Mouse (Mus musculus): ENCODE results near the gene Tfip11. TPM values are rescaled to one million over a fixed set of nuclear protein-coding genes. Genes with fewer than 3 reads are reported as not detected.
"Not testable (repeated sequence)": the region's sequence is repeated elsewhere in the genome, so short reads cannot be mapped to it uniquely, and the experiment has no call there.

Gene Tfip11
- total RNA-seq, 1 experiment from 2014 or later: 22.2 TPM

- ATAC-seq (replicated peaks in 1 of 2; ENCODE audit: insufficient read depth in 1 of 2, low FRiP score in 2 of 2, low TSS enrichment in 1 of 2, low read depth in 1 of 2, poor library complexity in 2 of 2, severe bottlenecking in 2 of 2): no peak
These were observed 24.5 kb upstream of the Tfip11 start for GRCm38 (mm10) chr5:112301694-112302093.

DNA sequence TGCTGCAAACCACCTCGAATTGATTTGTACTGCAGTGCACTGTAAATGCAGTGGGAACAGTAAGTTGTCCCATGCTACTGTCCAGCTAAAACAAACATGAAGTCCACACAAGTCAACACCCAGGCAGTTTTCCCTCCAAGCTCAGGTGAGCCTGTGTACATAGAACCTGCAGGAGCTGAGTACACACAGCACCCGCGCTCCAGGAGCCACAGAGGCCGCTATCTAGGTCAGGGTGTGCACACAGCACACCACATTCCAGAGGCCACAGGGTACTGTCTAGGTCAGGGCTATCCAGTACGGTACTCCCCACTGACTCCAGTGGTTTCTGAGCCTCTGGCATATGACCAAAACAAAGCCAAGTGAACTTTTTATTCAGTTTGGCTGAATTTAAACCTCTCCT is 23.8 kb upstream of the Tfip11 start:
- no peak for ATAC-seq (replicated peaks in 1 of 2; ENCODE audit: insufficient read depth in 1 of 2, low FRiP score in 2 of 2, low TSS enrichment in 1 of 2, low read depth in 1 of 2, poor library complexity in 2 of 2, severe bottlenecking in 2 of 2)

DNA sequence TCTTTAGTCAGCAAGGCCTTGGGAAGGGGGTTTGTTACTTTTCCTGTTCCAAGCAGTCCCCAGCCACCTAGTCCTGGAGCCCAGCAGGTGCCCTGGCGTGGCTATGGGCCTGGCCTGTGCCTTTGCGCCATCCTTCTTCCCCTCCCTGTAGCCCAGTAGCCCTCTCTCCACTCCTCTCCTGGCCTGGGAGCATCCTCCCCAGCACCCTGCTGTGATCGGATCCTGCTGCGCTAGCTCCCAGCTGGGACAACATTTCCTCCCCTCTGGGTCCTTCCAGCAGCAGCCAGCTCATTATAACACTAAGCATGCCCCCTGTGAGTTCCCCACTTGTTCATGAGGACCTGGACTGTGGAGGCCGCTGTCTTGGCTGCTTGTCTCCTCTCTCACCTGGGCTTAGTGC is 20.3 kb upstream of the Tfip11 start:
- ATAC-seq (replicated peaks in 1 of 2; ENCODE audit: insufficient read depth in 1 of 2, low FRiP score in 2 of 2, low TSS enrichment in 1 of 2, low read depth in 1 of 2, poor library complexity in 2 of 2, severe bottlenecking in 2 of 2): no peak

DNA sequence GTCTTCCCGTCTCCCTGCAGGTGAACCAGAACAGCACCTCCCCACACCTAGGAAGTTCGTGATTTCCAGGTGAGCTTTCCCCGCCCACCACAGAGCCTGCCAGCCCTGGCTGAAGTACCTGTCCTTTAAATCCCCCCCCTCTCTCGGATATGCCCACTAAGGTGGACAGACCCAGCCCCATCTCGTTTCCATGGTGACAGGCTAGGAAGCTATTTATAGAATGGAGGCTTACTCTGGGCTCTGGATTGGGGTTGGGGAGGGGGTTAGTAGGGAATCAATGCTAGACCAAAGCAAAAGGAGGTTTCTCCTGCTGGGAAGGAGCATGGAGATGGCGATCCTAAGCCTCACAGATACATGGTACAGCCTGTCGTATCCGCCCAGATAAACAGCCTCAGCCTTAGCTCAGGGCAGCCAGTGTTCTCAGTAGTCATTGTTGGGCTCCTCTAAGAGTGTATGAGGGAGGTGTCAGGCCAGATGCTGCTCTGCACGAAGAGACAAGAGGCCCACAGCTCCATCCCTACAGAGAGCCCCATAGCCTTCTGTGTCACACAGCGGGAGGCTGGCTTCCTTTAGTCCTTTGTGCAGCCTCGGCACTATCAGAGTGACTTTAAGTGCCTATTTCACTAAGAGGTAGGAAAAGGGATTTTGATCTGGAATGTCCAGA is 12.8 kb upstream of the Tfip11 start:
- ATAC-seq (replicated peaks in 1 of 2; ENCODE audit: insufficient read depth in 1 of 2, low FRiP score in 2 of 2, low TSS enrichment in 1 of 2, low read depth in 1 of 2, poor library complexity in 2 of 2, severe bottlenecking in 2 of 2): no peak

DNA sequence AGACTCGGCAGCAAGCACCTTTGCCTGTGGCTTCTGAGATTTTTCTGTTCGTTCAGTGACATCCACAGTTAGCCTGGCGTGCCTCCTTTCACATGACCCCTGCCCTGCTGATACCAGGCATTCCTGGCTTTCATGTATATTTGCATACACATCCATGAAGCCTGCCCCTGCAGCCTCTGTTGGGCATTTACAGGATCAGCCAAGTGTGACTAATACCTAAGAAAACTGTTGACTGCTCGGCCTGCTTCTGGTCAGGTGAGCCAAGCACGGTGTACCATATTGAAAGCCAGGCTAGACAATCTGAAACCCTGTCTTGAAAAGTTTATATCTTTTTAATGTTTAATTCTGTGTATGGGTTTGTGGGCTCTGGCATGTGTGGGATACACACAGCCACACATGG is 9.7 kb upstream of the Tfip11 start:
- ATAC-seq (replicated peaks in 1 of 2; ENCODE audit: insufficient read depth in 1 of 2, low FRiP score in 2 of 2, low TSS enrichment in 1 of 2, low read depth in 1 of 2, poor library complexity in 2 of 2, severe bottlenecking in 2 of 2): no peak

DNA sequence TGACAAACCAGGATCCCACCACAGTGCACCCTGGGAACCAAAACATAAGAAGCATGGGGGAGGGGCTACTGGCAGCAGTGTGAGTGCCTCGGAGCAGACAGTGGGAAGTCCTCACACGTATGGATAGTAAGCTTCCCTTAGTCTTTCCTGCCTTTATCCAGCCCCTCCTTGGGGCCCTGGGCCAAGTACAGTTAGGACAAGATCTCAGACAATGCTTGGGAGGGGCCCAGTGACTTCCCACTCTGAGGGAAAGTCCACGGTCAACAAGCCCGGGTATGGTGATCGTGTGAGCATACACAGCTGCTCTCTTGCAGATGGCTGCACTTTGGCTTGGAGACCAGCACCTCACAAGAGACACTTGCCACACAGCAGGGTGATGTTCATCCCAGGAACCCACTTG is 8.8 kb upstream of the Tfip11 start:
- ATAC-seq (replicated peaks in 1 of 2; ENCODE audit: insufficient read depth in 1 of 2, low FRiP score in 2 of 2, low TSS enrichment in 1 of 2, low read depth in 1 of 2, poor library complexity in 2 of 2, severe bottlenecking in 2 of 2): 0 out of 4 replicates have a peak, but pooled peaks of 1 of the 2 experiments have one; percentile 19

GRCm38 (mm10) chr5:112319343-112319742 is 6.8 kb upstream of the Tfip11 start:
- not testable (repeated sequence) for ATAC-seq (replicated peaks in 1 of 2; ENCODE audit: insufficient read depth in 1 of 2, low FRiP score in 2 of 2, low TSS enrichment in 1 of 2, low read depth in 1 of 2, poor library complexity in 2 of 2, severe bottlenecking in 2 of 2)

GRCm38 (mm10) chr5:112320379-112320778 is 5.8 kb upstream of the Tfip11 start:
- no peak for ATAC-seq (replicated peaks in 1 of 2; ENCODE audit: insufficient read depth in 1 of 2, low FRiP score in 2 of 2, low TSS enrichment in 1 of 2, low read depth in 1 of 2, poor library complexity in 2 of 2, severe bottlenecking in 2 of 2)

- ATAC-seq (replicated peaks in 1 of 2; ENCODE audit: insufficient read depth in 1 of 2, low FRiP score in 2 of 2, low TSS enrichment in 1 of 2, low read depth in 1 of 2, poor library complexity in 2 of 2, severe bottlenecking in 2 of 2): no peak
These were observed 5.2 kb upstream of the Tfip11 start for GRCm38 (mm10) chr5:112320936-112321335.

GRCm38 (mm10) chr5:112321376-112321775 is 4.8 kb upstream of the Tfip11 start:
- no peak for ATAC-seq (replicated peaks in 1 of 2; ENCODE audit: insufficient read depth in 1 of 2, low FRiP score in 2 of 2, low TSS enrichment in 1 of 2, low read depth in 1 of 2, poor library complexity in 2 of 2, severe bottlenecking in 2 of 2)

- no peak for ATAC-seq (replicated peaks in 1 of 2; ENCODE audit: insufficient read depth in 1 of 2, low FRiP score in 2 of 2, low TSS enrichment in 1 of 2, low read depth in 1 of 2, poor library complexity in 2 of 2, severe bottlenecking in 2 of 2)
These were observed 2.9 kb upstream of the Tfip11 start for GRCm38 (mm10) chr5:112323246-112323645.

DNA sequence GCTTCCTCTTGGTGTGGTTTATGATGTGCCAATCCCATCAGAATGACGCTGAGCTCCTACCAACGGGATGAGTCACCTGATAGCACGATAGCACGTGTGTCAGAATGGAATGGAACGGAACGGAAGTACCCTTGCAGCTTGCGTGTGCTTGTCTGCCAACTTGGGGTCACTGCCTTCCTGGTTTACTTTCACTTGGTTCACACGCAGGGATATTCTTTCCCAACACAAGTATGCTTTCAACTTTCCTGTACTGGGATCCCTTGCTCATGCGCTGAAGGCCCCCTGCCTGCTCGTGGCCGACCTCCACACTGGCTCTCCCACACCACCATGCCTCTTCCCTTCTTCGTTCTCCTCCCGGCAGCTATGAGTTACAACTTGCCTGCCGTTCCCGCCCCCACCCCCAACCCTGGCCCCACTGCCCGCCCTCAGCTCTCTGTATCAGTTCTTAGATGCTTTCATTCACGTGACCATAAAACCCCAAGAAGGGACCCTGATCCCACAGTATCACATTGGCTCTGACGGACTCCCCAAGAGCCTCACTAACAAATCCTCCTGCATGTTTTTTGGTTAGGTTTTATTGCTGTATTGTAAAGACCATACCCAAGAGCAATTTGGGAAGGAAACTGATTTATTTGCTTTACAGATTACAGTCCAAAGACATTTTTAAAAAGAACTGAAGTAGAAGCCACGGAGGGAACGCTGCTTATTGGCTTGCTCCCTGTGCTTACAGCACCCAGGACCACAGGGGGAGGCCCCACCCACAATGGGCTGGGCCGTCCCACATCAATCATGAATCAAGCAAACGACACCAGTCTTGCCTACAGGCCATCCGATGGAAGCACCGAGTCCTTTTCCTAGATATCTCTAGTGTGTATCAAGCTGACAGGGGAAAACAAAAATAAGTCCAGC is 1.3 kb upstream of the Tfip11 start:
- ATAC-seq (replicated peaks in 1 of 2; ENCODE audit: insufficient read depth in 1 of 2, low FRiP score in 2 of 2, low TSS enrichment in 1 of 2, low read depth in 1 of 2, poor library complexity in 2 of 2, severe bottlenecking in 2 of 2): peak; percentile 71 to 74

DNA sequence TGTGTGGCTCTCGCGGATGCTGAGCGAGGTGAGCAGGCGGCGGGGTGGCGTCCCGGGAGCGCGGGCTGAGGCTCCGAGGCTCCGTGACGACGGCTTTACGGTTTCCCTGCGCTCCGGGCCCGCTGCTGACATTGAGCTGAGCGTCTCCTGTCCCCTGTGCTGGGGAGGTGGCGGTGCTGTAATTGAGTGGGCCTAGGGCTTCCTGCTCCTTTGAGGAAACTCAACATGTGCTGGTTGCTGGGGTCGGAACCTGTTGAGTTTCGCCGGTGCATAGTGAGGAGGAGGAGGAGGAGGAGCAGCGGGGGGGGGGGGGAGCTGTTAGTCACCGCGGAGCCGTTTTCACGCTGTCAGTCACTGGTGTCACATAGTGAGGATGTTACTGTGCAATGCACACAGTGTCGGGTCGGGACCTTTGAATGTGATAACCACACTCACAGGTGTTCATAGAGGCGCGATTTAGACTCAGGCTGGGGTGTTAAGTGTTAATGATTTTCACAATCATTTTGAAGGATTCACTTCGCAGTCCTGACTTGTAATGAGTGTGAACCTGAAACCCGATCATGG is 370 bp downstream of the Tfip11 start:
- no peak; a peak in 1 of 4 replicates for ATAC-seq (replicated peaks in 1 of 2; ENCODE audit: insufficient read depth in 1 of 2, low FRiP score in 2 of 2, low TSS enrichment in 1 of 2, low read depth in 1 of 2, poor library complexity in 2 of 2, severe bottlenecking in 2 of 2)

DNA sequence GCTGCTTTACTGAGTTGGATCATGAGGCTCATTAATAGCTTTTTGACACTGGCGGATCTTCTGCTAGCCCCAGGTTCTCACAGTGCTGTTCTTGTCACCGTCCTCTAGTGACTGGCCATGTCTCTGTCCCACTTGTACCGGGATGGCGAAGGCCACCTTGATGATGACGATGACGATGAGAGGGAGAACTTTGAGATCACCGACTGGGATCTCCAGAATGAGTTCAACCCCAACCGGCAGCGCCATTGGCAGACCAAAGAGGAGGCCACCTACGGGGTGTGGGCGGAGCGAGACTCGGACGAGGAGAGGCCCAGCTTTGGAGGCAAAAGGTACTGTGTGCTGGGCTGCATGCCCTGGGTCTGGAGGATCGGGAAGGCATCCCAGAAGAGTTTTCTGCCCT is 1.7 kb downstream of the Tfip11 start:
- no peak for ATAC-seq (replicated peaks in 1 of 2; ENCODE audit: insufficient read depth in 1 of 2, low FRiP score in 2 of 2, low TSS enrichment in 1 of 2, low read depth in 1 of 2, poor library complexity in 2 of 2, severe bottlenecking in 2 of 2)

- ATAC-seq (replicated peaks in 1 of 2; ENCODE audit: insufficient read depth in 1 of 2, low FRiP score in 2 of 2, low TSS enrichment in 1 of 2, low read depth in 1 of 2, poor library complexity in 2 of 2, severe bottlenecking in 2 of 2): no peak
These were observed 3.8 kb downstream of the Tfip11 start for GRCm38 (mm10) chr5:112329805-112330564.

DNA sequence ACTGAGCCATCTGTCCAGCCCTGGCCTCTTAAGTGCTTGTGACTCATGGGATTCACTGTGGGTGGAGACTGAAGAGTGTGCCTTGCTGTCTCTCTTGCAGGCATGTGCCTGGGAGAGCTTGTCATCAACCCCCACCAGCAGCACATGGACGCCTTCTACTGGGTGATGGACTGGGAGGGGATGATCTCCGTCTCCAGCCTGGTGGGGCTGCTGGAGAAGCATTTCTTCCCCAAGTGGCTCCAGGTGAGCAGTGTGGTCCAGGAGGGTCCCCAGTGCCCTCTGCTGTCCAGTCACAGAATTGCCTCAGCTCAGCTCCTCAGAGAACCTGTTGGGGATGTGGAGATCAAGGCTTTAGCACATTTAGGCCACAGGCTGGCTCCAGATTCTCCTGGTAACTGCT is 9.3 kb downstream of the Tfip11 start:
- peak; percentile 65 to 67; a peak in 3 of 4 replicates for ATAC-seq (replicated peaks in 1 of 2; ENCODE audit: insufficient read depth in 1 of 2, low FRiP score in 2 of 2, low TSS enrichment in 1 of 2, low read depth in 1 of 2, poor library complexity in 2 of 2, severe bottlenecking in 2 of 2)

- no peak for ATAC-seq (replicated peaks in 1 of 2; ENCODE audit: insufficient read depth in 1 of 2, low FRiP score in 2 of 2, low TSS enrichment in 1 of 2, low read depth in 1 of 2, poor library complexity in 2 of 2, severe bottlenecking in 2 of 2)
These were observed 10.8 kb downstream of the Tfip11 start for GRCm38 (mm10) chr5:112337004-112337403.

DNA sequence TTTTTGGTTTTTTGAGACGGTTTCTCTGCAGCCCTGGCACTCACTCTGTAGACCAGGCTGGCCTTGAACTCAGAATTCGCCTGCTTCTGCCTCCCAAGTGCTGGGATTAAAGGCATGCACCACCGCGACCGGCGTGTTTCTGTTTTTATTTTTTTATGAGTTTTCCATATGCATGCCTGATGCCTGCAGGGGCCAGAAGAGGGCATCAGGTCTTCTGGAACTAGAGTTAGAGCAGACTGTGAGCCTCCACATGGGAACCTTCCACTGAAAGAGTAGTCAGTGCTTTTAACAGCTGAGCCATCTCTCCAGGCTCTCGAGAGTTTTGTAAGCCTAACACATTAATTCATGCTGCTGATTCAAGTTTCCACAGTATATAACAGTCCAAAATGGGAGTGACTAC is 13.1 kb downstream of the Tfip11 start:
- ATAC-seq (replicated peaks in 1 of 2; ENCODE audit: insufficient read depth in 1 of 2, low FRiP score in 2 of 2, low TSS enrichment in 1 of 2, low read depth in 1 of 2, poor library complexity in 2 of 2, severe bottlenecking in 2 of 2): no peak
